Mouse (Mus musculus): Measurements from ENCODE around the gene Neurod2. TPM values are rescaled to one million over a fixed set of nuclear protein-coding genes. Genes with fewer than 3 reads are reported as not detected.

Neurod2 gene
- total RNA-seq, 1 experiment = not detected

DNA sequence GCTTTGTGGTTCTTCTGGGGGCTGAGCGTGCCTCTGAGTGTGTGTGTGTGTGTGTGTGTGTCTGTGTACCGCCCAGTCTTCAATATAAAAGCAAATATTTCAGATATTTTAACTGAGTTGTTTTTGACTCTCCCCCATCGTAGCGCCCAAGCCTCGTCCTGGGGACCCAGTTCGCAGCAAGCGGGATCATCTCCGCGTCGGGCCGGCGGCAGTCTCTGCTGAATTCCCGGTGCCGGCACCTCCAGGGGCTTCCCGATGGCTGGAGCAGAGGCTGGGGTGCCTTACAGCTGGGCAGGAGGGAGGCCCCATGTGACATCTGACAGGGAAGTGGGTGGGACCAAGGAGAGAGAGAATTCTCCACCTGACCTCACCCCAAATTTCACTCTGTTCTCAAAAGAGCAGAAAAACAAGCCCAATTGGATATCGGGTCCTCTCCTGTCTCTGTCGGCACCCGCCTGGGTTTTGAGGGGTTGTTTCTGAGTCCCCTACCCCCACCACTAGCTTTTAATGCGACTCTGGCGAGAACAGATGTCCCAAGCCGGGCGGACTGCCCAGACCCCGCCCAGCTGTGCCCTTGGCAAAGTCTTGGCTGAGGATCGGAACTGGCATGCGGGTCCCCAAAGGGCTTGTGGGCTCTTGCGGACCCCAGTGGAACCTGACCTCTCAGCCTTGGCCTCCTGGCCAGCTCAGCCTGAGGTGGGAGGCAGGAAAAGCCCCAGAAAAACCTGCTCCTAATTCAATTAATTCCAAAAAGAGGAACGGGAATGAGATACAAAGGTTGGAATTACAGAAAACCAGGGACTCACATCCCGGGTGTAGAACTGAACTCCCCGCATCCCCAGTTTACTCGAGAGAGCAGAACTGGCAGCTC is 8.4 kb downstream of the Neurod2 start:
- Histone ChIP-seq H3K27ac (ENCODE audit: insufficient read depth, low read depth, low read length, poor library complexity, severe bottlenecking) (no peak overlapping the region), H3K9ac (ENCODE audit: insufficient read depth, low read depth, low read length, poor library complexity, severe bottlenecking) (no peak overlapping the region), H3K9me3 (ENCODE audit: control insufficient read depth, insufficient read depth, low read depth, low read length) (no peaks in the 10 kb centered on the region), H3K4me1 (ENCODE audit: control insufficient read depth in 2 of 2, insufficient read depth in 2 of 2, low read length in 2 of 2, poor library complexity in 1 of 2) (no peaks in the 10 kb centered on the region; a peak in 1 of 4 replicates), H3K4me3 (ENCODE audit: insufficient read depth in 1 of 2, low read depth in 1 of 2, low read length in 2 of 2, poor library complexity in 1 of 2, severe bottlenecking in 1 of 2) (no peak overlapping the region), H3K36me3 (ENCODE audit: control insufficient read depth, insufficient read depth, low read length, poor library complexity, severe bottlenecking) (no peaks in the 10 kb centered on the region)
- no peak for DNase-seq (ENCODE audit: low read depth, low spot score)
- in situ Hi-C loops (cut with MboI; ENCODE audit: low sequenced_read_pairs in 2 of 2, unreplicated experiment in 2 of 2) = no loop called here
- TF ChIP-seq MAFK (IDR thresholded peaks at IDR 0.05; ENCODE audit: insufficient read depth, low read depth, low read length) = no peak
- no peak for TF ChIP-seq CHD2 (IDR thresholded peaks at IDR 0.05; ENCODE audit: low read depth, low read length)
- no peak for TF ChIP-seq HCFC1 (IDR thresholded peaks at IDR 0.05; ENCODE audit: borderline replicate concordance, insufficient read depth, low read length)
- no peak for TF ChIP-seq ZC3H11A (IDR thresholded peaks at IDR 0.05; ENCODE audit: borderline replicate concordance, low read depth, low read length)
- no peak for TF ChIP-seq ZNF384 (IDR thresholded peaks at IDR 0.05; ENCODE audit: low read depth, low read length)

DNA sequence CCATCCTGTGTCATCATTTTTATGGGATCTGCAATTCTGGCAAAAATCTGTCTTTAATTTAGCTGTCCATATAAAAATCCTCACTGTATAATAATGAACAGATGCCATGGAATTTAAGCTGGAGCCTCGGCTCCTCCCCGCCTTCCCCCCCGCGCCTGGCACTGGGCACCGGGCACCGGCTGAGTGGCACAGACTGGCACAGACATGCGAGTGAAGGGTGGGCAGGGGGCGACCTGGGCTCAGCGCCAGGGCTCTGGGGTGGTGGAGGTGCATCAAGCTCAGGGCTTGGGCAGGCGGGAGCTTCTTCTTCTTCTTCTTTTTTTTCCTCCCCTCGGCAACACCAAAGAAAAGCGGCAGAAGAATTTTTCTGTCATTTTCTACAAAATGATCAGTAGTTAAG is 9.1 kb downstream of the Neurod2 start:
- no peaks in the 10 kb centered on the region for H3K4me1 ChIP-seq (ENCODE audit: control insufficient read depth in 2 of 2, insufficient read depth in 2 of 2, low read length in 2 of 2, poor library complexity in 1 of 2)
- H3K27ac ChIP-seq (ENCODE audit: insufficient read depth, low read depth, low read length, poor library complexity, severe bottlenecking) = no peak overlapping the region
- no peak for DNase-seq (ENCODE audit: low read depth, low spot score)
- no peak for TF ChIP-seq HCFC1 (IDR thresholded peaks at IDR 0.05; ENCODE audit: borderline replicate concordance, insufficient read depth, low read length)
- no peak for TF ChIP-seq ZNF384 (IDR thresholded peaks at IDR 0.05; ENCODE audit: low read depth, low read length)
- TF ChIP-seq CHD2 (IDR thresholded peaks at IDR 0.05; ENCODE audit: low read depth, low read length) = no peak
- no peak for TF ChIP-seq MAFK (IDR thresholded peaks at IDR 0.05; ENCODE audit: insufficient read depth, low read depth, low read length)
- no peak for TF ChIP-seq ZC3H11A (IDR thresholded peaks at IDR 0.05; ENCODE audit: borderline replicate concordance, low read depth, low read length)
- no peak overlapping the region for H3K9ac ChIP-seq (ENCODE audit: insufficient read depth, low read depth, low read length, poor library complexity, severe bottlenecking)
- no peak overlapping the region for H3K4me3 ChIP-seq (ENCODE audit: insufficient read depth in 1 of 2, low read depth in 1 of 2, low read length in 2 of 2, poor library complexity in 1 of 2, severe bottlenecking in 1 of 2)
- H3K9me3 ChIP-seq (ENCODE audit: control insufficient read depth, insufficient read depth, low read depth, low read length) = no peaks in the 10 kb centered on the region
- H3K36me3 ChIP-seq (ENCODE audit: control insufficient read depth, insufficient read depth, low read length, poor library complexity, severe bottlenecking) = no peaks in the 10 kb centered on the region
- in situ Hi-C loops (cut with MboI; ENCODE audit: low sequenced_read_pairs in 2 of 2, unreplicated experiment in 2 of 2) = no loop called here

DNA sequence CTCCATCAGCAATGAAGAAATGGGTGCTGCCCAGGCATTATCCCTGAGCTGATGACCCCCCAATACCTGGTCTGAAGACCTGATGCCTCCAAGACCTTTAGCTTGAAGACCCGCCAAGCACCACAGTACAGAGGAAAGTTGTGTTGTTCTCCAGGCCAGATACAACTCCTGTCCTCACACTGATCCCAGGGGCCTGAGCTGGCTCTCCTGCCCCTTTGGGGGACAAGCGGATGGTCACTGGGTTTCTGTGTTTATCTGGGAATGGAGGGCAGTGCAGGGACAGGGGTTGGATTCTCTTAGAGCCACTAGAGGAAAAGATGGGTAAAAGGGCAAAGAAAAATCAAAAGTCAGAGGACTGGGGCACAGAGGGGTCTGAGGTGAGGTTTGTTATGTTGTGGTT is 9.5 kb downstream of the Neurod2 start:
- H3K4me1 ChIP-seq (ENCODE audit: control insufficient read depth in 2 of 2, insufficient read depth in 2 of 2, low read length in 2 of 2, poor library complexity in 1 of 2) = no peaks in the 10 kb centered on the region
- DNase-seq (ENCODE audit: low read depth, low spot score) = no peak
- no peaks in the 10 kb centered on the region for H3K36me3 ChIP-seq (ENCODE audit: control insufficient read depth, insufficient read depth, low read length, poor library complexity, severe bottlenecking)
- no peak overlapping the region for H3K9ac ChIP-seq (ENCODE audit: insufficient read depth, low read depth, low read length, poor library complexity, severe bottlenecking)
- no peak overlapping the region for H3K4me3 ChIP-seq (ENCODE audit: insufficient read depth in 1 of 2, low read depth in 1 of 2, low read length in 2 of 2, poor library complexity in 1 of 2, severe bottlenecking in 1 of 2)
- in situ Hi-C loops (cut with MboI; ENCODE audit: low sequenced_read_pairs in 2 of 2, unreplicated experiment in 2 of 2) = no loop called here
- no peaks in the 10 kb centered on the region for H3K9me3 ChIP-seq (ENCODE audit: control insufficient read depth, insufficient read depth, low read depth, low read length)
- TF ChIP-seq HCFC1 (IDR thresholded peaks at IDR 0.05; ENCODE audit: borderline replicate concordance, insufficient read depth, low read length) (no peak), ZNF384 (IDR thresholded peaks at IDR 0.05; ENCODE audit: low read depth, low read length) (no peak), CHD2 (IDR thresholded peaks at IDR 0.05; ENCODE audit: low read depth, low read length) (no peak), MAFK (IDR thresholded peaks at IDR 0.05; ENCODE audit: insufficient read depth, low read depth, low read length) (no peak), ZC3H11A (IDR thresholded peaks at IDR 0.05; ENCODE audit: borderline replicate concordance, low read depth, low read length) (no peak)
- no peak overlapping the region for H3K27ac ChIP-seq (ENCODE audit: insufficient read depth, low read depth, low read length, poor library complexity, severe bottlenecking)

DNA sequence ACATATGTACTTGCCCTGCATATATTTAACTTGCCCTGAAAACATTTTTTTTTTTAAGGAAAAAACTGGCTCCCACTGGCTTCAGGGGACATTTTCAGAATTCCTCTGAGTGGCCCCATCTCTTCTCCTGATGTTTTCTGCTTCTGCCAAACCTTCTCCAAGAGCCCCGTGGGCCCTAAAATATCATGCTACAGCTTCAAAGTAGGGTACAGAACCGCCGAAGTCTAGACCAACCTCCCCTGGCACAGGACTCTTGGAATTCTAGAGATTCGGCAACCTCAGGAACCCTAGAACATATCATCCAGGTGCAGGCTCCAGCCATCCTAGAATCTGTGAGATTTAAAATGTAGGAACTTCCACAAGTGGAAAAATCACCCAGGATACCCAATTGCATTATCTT is 9.9 kb downstream of the Neurod2 start:
- Histone ChIP-seq H3K9ac (ENCODE audit: insufficient read depth, low read depth, low read length, poor library complexity, severe bottlenecking) (no peak overlapping the region), H3K4me3 (ENCODE audit: insufficient read depth in 1 of 2, low read depth in 1 of 2, low read length in 2 of 2, poor library complexity in 1 of 2, severe bottlenecking in 1 of 2) (no peak overlapping the region), H3K36me3 (ENCODE audit: control insufficient read depth, insufficient read depth, low read length, poor library complexity, severe bottlenecking) (no peaks in the 10 kb centered on the region), H3K27ac (ENCODE audit: insufficient read depth, low read depth, low read length, poor library complexity, severe bottlenecking) (no peak overlapping the region), H3K9me3 (ENCODE audit: control insufficient read depth, insufficient read depth, low read depth, low read length) (no peaks in the 10 kb centered on the region), H3K4me1 (ENCODE audit: control insufficient read depth in 2 of 2, insufficient read depth in 2 of 2, low read length in 2 of 2, poor library complexity in 1 of 2) (no peaks in the 10 kb centered on the region)
- TF ChIP-seq ZC3H11A (IDR thresholded peaks at IDR 0.05; ENCODE audit: borderline replicate concordance, low read depth, low read length) = no peak
- TF ChIP-seq ZNF384 (IDR thresholded peaks at IDR 0.05; ENCODE audit: low read depth, low read length) = no peak
- no peak for TF ChIP-seq MAFK (IDR thresholded peaks at IDR 0.05; ENCODE audit: insufficient read depth, low read depth, low read length)
- TF ChIP-seq HCFC1 (IDR thresholded peaks at IDR 0.05; ENCODE audit: borderline replicate concordance, insufficient read depth, low read length) = no peak
- TF ChIP-seq CHD2 (IDR thresholded peaks at IDR 0.05; ENCODE audit: low read depth, low read length) = no peak
- no peak for DNase-seq (ENCODE audit: low read depth, low spot score)
- in situ Hi-C loops (cut with MboI; ENCODE audit: low sequenced_read_pairs in 2 of 2, unreplicated experiment in 2 of 2) = no loop called here
